Mouse (Mus musculus): ENCODE measurements around the gene Lrrc61.

Lrrc61 gene

GRCm38 (mm10) chr6:48546858-48547257 lies 7.7 kb upstream of the Lrrc61 start:
- no peak for DNase-seq (ENCODE audit: low spot score in 2 of 2)

- DNase-seq (ENCODE audit: low spot score in 2 of 2) = no peak
Observed at GRCm38 (mm10) chr6:48548314-48548713, 6.3 kb upstream of the Lrrc61 start.

DNA sequence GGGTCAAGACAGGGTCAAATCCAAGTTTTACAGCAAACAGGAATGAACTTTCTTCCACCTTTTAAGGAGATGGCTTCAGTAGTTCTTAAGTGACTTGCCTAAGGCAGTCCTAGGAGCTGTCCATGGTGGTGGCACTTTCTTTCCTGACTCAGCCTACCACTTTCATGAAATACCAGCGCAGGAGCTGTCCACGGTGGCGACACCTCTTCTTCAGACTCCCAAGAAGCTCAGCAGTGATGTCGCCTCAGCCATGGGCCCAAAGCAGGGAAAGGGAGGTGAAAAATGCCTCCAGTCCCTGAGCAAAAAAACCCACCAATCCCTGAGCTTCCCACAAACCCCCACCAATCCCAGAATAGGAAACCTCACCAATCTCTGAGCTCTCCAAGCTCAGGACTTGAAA lies 1.7 kb upstream of the Lrrc61 start:
- DNase-seq (ENCODE audit: low spot score in 2 of 2) = peak in 1 of 2 experiments; percentile 71

GRCm38 (mm10) chr6:48553819-48554218 lies 777 bp upstream of the Lrrc61 start:
- DNase-seq (ENCODE audit: low spot score in 2 of 2) = no peak

DNA sequence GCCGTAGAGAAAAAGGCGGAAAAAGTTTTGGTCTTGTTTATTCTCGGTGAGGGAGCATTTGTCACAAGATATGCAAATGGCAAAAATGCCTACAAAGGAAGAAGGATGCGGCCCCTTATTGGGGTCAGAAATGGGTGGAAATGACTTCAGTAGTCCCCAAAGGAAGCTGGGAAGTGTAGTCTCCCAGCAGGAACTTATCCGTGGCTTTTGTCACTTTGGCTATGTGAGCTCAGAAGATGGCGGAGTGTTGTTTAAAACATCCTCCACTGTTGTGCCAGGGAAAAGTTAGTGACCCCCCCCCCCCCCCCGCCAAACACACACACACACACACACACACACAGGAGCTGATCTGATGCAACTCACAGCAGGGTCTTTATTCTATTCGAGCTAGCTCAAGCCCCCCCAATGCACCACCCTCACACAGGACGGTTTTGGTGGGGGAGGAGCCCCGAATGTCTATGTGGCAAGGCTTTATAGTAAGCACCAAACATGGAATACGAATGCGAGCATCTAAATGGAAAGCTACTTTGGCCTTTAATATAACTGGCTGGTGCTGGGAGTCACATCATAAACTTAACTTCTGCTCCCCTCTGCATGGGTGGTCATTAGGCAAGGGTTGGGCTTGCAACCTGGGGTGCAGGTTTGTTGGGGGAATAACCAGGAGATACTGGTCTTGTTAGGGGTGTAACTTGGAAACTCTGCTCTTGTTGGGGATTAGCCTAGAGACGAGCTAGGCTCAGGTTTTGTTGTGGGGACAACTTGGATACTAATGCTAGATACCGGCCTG lies 701 bp downstream of the Lrrc61 start:
- no peak for DNase-seq (ENCODE audit: low spot score in 2 of 2)

DNA sequence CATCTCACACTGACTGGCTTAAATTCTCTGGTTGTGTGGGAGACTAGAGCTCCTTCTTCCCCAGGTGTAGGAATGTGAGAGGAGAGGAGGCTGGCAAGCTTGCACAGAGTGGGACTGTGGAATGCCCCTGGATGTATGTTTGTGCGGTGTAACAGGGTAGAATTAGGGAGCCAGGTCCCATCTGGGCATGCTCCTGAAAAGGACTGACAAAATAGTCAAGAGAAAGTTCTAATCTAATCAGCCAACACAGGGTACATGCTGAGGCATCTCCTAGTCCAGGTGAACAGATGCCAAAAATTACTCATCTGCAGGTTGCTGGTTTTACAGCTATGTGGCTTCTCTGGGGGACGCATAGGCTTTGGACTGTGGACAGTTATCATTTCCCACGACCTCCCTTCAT lies 1.4 kb downstream of the Lrrc61 start:
- DNase-seq (ENCODE audit: low spot score in 2 of 2) = no peak

- no peak for DNase-seq (ENCODE audit: low spot score in 2 of 2)
Observed at GRCm38 (mm10) chr6:48565693-48566310, 11.2 kb downstream of the Lrrc61 start.

DNA sequence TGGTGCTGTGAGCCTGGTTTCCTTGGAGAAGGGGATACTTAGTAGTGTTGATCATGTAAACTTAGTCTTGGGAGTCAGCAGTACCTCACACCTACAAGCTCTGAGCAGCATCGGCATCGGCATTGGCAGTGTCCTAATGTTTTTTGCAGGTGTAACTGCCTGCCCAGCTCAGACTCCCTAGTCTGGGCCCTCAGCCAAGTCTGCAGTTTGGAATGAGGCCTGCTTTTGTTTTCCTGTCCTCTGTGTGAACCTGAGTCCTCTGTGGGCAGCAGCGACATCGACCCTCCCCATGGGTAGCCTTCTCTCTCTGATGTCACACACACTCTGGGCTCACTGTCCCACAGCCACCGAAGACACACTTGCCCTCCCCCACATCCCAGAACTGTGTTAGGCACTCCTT lies 11.7 kb downstream of the Lrrc61 start:
- DNase-seq (ENCODE audit: low spot score in 2 of 2) = no peak

GRCm38 (mm10) chr6:48568036-48568984 lies 13.7 kb downstream of the Lrrc61 start:
- no peak for DNase-seq (ENCODE audit: low spot score in 2 of 2)

DNA sequence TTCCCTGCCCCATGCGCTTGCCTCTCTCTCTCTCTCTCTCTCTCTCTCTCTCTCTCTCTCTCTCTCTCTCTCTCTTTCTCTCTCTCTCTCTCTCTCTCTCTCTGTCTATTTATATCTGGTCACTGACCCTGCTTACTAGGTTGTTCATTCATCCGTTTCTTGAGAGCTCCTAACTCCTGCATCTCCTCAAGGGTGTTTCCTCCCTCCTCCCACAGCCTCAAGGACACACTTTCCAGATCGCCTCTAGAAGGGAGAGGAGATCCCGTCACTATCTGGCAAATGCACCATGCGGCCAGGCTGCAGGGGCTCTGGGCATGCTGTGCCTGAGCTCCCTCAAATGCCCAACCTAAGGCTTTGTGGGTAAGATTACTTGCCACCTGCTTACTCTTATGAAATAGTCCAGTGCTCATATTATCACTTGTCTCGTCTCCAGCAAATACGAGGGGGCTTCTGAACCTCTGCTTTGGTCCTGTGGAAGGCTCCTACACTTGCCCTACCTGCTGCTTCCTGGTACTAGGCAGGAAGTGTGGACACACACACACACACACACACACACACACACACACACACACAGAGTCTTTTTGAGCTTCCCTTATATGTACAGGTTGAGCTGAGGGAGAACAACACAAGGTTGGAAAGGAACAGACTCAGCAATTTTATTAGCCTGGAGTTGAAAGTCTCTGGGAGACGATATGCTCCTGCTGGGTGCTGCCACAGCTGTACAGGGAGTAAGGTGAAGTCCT lies 14.6 kb downstream of the Lrrc61 start:
- DNase-seq (ENCODE audit: low spot score in 2 of 2) = no peak

- no peak for DNase-seq (ENCODE audit: low spot score in 2 of 2)
Observed at GRCm38 (mm10) chr6:48572014-48572413, 17.4 kb downstream of the Lrrc61 start.

DNA sequence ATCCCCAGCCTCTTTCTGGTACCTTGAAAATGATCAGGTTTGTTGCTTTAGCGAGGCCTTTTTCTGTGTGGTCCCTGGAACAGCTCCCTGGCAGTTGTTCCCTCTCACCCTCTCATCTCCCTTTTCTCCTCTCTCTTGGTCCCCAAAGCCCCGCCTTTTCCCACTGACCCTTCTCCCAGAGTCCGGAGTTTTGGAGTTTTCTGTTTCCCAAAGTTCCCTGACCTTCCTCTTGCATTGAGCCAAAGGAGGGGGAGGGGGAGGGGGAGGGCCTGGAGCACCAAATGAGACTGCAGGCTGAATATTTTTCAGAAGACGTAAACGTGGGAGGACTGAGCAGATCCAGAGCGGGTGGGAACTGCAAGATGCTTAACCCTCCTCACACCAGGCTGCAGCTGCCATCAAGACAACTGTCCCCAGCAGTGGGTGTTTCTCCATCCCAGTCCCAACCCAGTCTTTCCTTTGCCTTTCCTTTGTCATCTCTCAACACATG lies 18.0 kb downstream of the Lrrc61 start, which contains the start of gene Rarres2:
Rarres2 (minus strand) TSS at position 218 of the 490 bp plus-strand sequence.
- DNase-seq (ENCODE audit: low spot score in 2 of 2) = no peak

GRCm38 (mm10) chr6:48573280-48573679 lies 18.7 kb downstream of the Lrrc61 start:
- no peak for DNase-seq (ENCODE audit: low spot score in 2 of 2)

GRCm38 (mm10) chr6:48573981-48574380 lies 19.4 kb downstream of the Lrrc61 start:
- no peak for DNase-seq (ENCODE audit: low spot score in 2 of 2)

GRCm38 (mm10) chr6:48578736-48579135 lies 24.1 kb downstream of the Lrrc61 start:
- no peak for DNase-seq (ENCODE audit: low spot score in 2 of 2)

- no peak for DNase-seq (ENCODE audit: low spot score in 2 of 2)
Observed at GRCm38 (mm10) chr6:48579215-48579648, 24.6 kb downstream of the Lrrc61 start.

DNA sequence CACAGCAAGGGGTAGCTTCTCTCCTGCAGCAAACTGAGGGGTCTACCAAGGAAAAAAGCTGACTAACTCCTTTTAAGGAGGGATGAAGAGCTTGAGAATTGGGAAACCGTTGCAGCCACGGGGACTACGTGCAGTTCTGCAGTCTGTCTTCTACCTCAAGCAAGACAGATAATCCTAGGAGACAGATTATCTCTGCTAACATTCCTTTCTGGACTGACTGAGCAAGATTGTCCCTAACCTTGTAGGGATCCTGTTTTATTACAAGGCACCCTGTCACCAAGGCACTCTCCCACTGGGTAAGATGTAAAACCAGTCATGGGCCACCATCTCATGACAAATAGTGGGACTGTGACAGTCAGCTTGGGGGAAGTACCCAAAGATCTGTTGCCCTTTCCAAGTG lies 26.7 kb downstream of the Lrrc61 start:
- DNase-seq (ENCODE audit: low spot score in 2 of 2) = no peak

GRCm38 (mm10) chr6:48582037-48582436 lies 27.4 kb downstream of the Lrrc61 start:
- no peak for DNase-seq (ENCODE audit: low spot score in 2 of 2)

DNA sequence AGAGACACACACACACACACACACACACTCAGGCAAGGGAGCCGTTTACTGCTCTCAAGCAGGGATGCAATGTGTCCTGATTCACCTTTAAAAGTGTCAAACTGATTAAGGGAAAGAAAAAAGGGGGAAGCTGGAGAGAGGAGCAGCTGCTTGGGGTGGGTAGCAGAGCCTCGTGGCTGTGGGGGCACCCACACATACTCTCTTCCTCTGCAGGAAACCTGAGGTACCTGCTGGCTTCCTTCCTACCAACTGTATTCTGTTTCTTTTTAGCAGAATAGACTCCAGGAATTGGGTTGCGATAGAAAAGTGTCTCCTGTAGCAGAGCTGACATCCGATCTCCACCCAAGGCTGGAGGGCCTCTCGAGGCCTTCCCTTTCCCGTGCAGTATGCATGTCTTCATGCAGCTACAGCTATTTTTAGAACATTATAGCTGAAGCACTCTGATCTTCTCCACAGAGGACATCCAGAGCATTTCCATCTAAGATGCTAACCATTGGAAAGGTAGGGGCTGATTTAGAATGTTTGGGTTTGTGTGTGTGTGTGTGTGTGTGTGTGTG lies 34.7 kb downstream of the Lrrc61 start, which contains the start of gene Gm45021:
Gm45021 (plus strand) TSS at position 417 of the 557 bp plus-strand sequence.
- DNase-seq (ENCODE audit: low spot score in 2 of 2) = no peak

DNA sequence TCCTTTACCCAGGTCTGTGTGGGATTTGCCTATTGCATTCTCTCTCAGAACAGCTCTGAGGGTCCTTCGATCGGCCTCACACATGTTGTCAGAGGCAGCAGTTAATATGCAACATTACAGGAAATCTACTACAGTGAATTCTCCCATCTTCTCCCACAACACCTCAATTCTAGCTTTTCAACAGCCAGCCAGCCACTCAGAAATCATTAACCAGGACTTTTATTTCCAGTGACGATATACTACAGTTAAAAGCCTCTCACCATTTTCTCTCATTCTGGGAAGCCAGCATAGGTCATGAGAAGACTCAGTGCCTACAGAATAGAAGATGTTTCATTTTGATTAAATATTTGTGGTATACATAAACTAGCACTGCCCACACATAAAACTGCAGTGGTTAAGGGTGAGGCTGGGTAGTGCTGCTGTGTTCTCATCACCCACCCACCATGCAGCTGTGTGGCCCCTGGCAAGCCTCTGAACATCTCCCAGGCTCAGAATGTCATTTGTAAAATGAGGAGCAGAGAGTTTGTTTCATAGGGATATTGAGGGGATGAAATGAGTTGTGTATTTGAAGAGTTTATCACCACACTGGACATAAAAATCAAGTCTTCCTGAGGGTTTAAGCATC lies 36.7 kb downstream of the Lrrc61 start:
- no peak for DNase-seq (ENCODE audit: low spot score in 2 of 2)
